Mouse (Mus musculus) midbrain, embryonic 16.5 days (tissue): ENCODE results near the gene Olfr169. TPM values are rescaled to one million over a fixed set of nuclear protein-coding genes. Genes with fewer than 3 reads are reported as not detected.
"Not testable (repeated sequence)": the region's sequence is repeated elsewhere in the genome, so short reads cannot be mapped to it uniquely, and the experiment has no call there.

Experiments
- ATAC-seq: fragments of 200-750 bp; cut with Nextera tagmentation; 2 replicates; pipeline ENCODE4 v1.8.0; 2017; ENCODE audit warnings: moderate TSS enrichment
- H3K27ac ChIP-seq: fragments of 300-500 bp; sonication (generic); 2 replicates; pipeline ENCODE4 v1.5.1; 2014; ENCODE audit warnings: mild to moderate bottlenecking, low read length, mixed read lengths
- H3K27me3 ChIP-seq: fragments of 300-500 bp; sonication (generic); 2 replicates; pipeline ENCODE4 v1.6.1; 2014; ENCODE audit warnings: low read depth, low read length, mixed read lengths; ENCODE audit not compliant: control insufficient read depth, insufficient read depth
- H3K36me3 ChIP-seq: fragments of 300-500 bp; sonication (generic); 2 replicates; pipeline ENCODE4 v1.6.1; 2014; ENCODE audit warnings: mild to moderate bottlenecking, low read length, moderate library complexity, mixed read lengths; ENCODE audit not compliant: control insufficient read depth, insufficient read depth
- H3K4me1 ChIP-seq: fragments of 300-500 bp; sonication (generic); 2 replicates; pipeline ENCODE4 v1.6.1; 2014; ENCODE audit warnings: mild to moderate bottlenecking, low read length, mixed read lengths; ENCODE audit not compliant: control insufficient read depth, insufficient read depth
- H3K4me2 ChIP-seq: fragments of 300-500 bp; sonication (generic); 2 replicates; pipeline ENCODE4 v1.6.1; 2014; ENCODE audit warnings: mild to moderate bottlenecking, low read length, mixed read lengths
- H3K4me3 ChIP-seq: fragments of 300-500 bp; sonication (generic); 2 replicates; pipeline ENCODE4 v1.5.1; 2014; ENCODE audit warnings: low read depth, mild to moderate bottlenecking, low read length, moderate library complexity, mixed read lengths
- H3K9ac ChIP-seq: fragments of 300-500 bp; sonication (generic); 2 replicates; pipeline ENCODE4 v1.6.1; 2014; ENCODE audit warnings: low read depth, low read length, mixed read lengths
- H3K9me3 ChIP-seq: fragments of 300-500 bp; sonication (generic); replicated peaks from 2 replicates; pipeline ENCODE4 v1.6.1; 2014; ENCODE audit warnings: mild to moderate bottlenecking, low read length, mixed read lengths; ENCODE audit not compliant: control insufficient read depth, poor library complexity, severe bottlenecking
- WGBS: fragments of 180-500 bp; shearing (Covaris S2); extraction: QIAGEN DNeasy Blood & Tissue Kit; methylation state at CpG from one replicate; pipeline ENCODE4 v1.1.7; 2014; 5-methylcytosine and 5-hydroxymethylcytosine counted together
- polyA plus RNA-seq: library from polyadenylated mRNA; unstranded; fragments of >200 nt; fragmentation: Nextera tagmentation; extraction: Ambion mirVana; gene quantifications from 2 replicates; pipeline ENCODE4 v1.2.1, GENCODE M21; 2015

Olfr169 gene
- polyA plus RNA-seq = not detected in 2 replicates

- not testable (repeated sequence) for ATAC-seq, H3K9me3 ChIP-seq, H3K4me1 ChIP-seq, H3K9ac ChIP-seq, H3K4me3 ChIP-seq, H3K27ac ChIP-seq, H3K27me3 ChIP-seq, H3K36me3 ChIP-seq, H3K4me2 ChIP-seq
- 95% methylated on average over 2 of the region's 2 CpGs for WGBS
Observed at GRCm38 (mm10) chr16:19571709-19572108, at the start of gene Olfr169. TSS of gene Olfr169 (minus strand) at chr16:19571809.

- not testable (repeated sequence) for ATAC-seq
Observed at GRCm38 (mm10) chr16:19611782-19612181, 40.2 kb upstream of the Olfr169 start, which contains the start of gene Olfr170. TSS of gene Olfr170 (minus strand) at chr16:19611882.

GRCm38 (mm10) chr16:19603166-19603565 is 31.6 kb upstream of the Olfr169 start:
- H3K4me1 ChIP-seq = no peaks in the 10 kb centered on the region
- no peak overlapping the region for H3K9ac ChIP-seq
- no peak for ATAC-seq
- whole genome bisulfite sequencing = 60% methylated on average over 2 of the region's 2 CpGs
- no peaks in the 10 kb centered on the region for H3K9me3 ChIP-seq
- no peaks in the 10 kb centered on the region for H3K27me3 ChIP-seq
- H3K27ac ChIP-seq = no peak overlapping the region
- no peak overlapping the region for H3K4me2 ChIP-seq
- no peak overlapping the region for H3K4me3 ChIP-seq
- no peaks in the 10 kb centered on the region for H3K36me3 ChIP-seq

More at GRCm38 (mm10) chr16:19611782-19612181, 40.2 kb upstream of the Olfr169 start, which contains the start of gene Olfr170:
- H3K4me3 ChIP-seq, H3K4me1 ChIP-seq, H3K27me3 ChIP-seq, H3K9ac ChIP-seq, H3K9me3 ChIP-seq, H3K4me2 ChIP-seq, H3K27ac ChIP-seq, H3K36me3 ChIP-seq: not testable (repeated sequence)
- WGBS = 91% methylated on average over 2 of the region's 2 CpGs

- not testable (repeated sequence) for H3K9ac ChIP-seq, H3K4me3 ChIP-seq, H3K36me3 ChIP-seq, H3K9me3 ChIP-seq, H3K27ac ChIP-seq, H3K4me2 ChIP-seq, ATAC-seq, H3K4me1 ChIP-seq, H3K27me3 ChIP-seq
- 92% methylated on average over 7 of the region's 7 CpGs for WGBS
Observed at GRCm38 (mm10) chr16:19553429-19553828, 18.2 kb downstream of the Olfr169 start.

GRCm38 (mm10) chr16:19552246-19552645 is 19.4 kb downstream of the Olfr169 start:
- H3K27ac ChIP-seq, H3K27me3 ChIP-seq, H3K9ac ChIP-seq, H3K4me3 ChIP-seq, ATAC-seq, H3K4me1 ChIP-seq, H3K36me3 ChIP-seq, H3K4me2 ChIP-seq, H3K9me3 ChIP-seq: not testable (repeated sequence)
- 88% methylated on average over 3 of the region's 3 CpGs for WGBS

GRCm38 (mm10) chr16:19535455-19535854 is 36.2 kb downstream of the Olfr169 start, which contains the start of gene Olfr168:
TSS of gene Olfr168 (minus strand) at chr16:19535555.
- H3K9ac ChIP-seq = no peak within 1 kb of the TSS
- no peak for ATAC-seq
- H3K27me3 ChIP-seq = no peaks in the 10 kb centered on the region
- no peaks in the 10 kb centered on the region for H3K4me1 ChIP-seq
- H3K36me3 ChIP-seq = no peaks in the 10 kb centered on the region
- no peak within 1 kb of the TSS for H3K4me2 ChIP-seq
- H3K9me3 ChIP-seq = no peaks in the 10 kb centered on the region; the same call in 1 of the 2 replicates
- no peak within 1 kb of the TSS for H3K27ac ChIP-seq
- no peak within 1 kb of the TSS for H3K4me3 ChIP-seq

GRCm38 (mm10) chr16:19522166-19522565 is 49.4 kb downstream of the Olfr169 start, which contains the start of gene Olfr167:
TSS of gene Olfr167 (minus strand) at chr16:19522266.
- ATAC-seq = no peak
- 77% methylated on average over 2 of the region's 2 CpGs for WGBS
- no peak within 1 kb of the TSS for H3K4me2 ChIP-seq

More at GRCm38 (mm10) chr16:19522166-19522565, 49.4 kb downstream of the Olfr169 start, which contains the start of gene Olfr167:
- Histone ChIP-seq H3K36me3 (no peaks in the 10 kb centered on the region), H3K27ac (no peak within 1 kb of the TSS), H3K9ac (no peak within 1 kb of the TSS), H3K4me1 (no peaks in the 10 kb centered on the region), H3K27me3 (no peaks in the 10 kb centered on the region), H3K9me3 (no peaks in the 10 kb centered on the region), H3K4me3 (no peak within 1 kb of the TSS)

Other genes with a start within 250 kb of the Olfr169 start
- gene Olfr165, start 148.7 kb downstream of the Olfr169 start, polyA plus RNA-seq = not detected in 2 replicates
- gene Olfr166, start 88.1 kb downstream of the Olfr169 start, polyA plus RNA-seq = not detected in 2 replicates
- not detected in 2 replicates for gene Olfr167, start 49.5 kb downstream of the Olfr169 start, polyA plus RNA-seq
- gene Olfr168, start 36.3 kb downstream of the Olfr169 start, polyA plus RNA-seq = not detected in 2 replicates
- gene Olfr170, start 40.1 kb upstream of the Olfr169 start, polyA plus RNA-seq = not detected in 2 replicates
- not detected in 2 replicates for gene Olfr171, start 58.1 kb upstream of the Olfr169 start, polyA plus RNA-seq
- not detected in 2 replicates for gene Lamp3, start 134.6 kb upstream of the Olfr169 start, polyA plus RNA-seq
- gene B3gnt5, start 188.4 kb upstream of the Olfr169 start, polyA plus RNA-seq = 41.8 and 47.5 TPM in 2 replicates